Mouse (Mus musculus) lung, embryonic 15.5 days (tissue): Measurements from ENCODE around the gene Kit. TPM values are rescaled to one million over a fixed set of nuclear protein-coding genes. Genes with fewer than 3 reads are reported as not detected.

Experiments
- ATAC-seq: fragments of 200-750 bp; cut with Nextera tagmentation; 2 replicates; pipeline ENCODE4 v1.8.0; 2017; ENCODE audit warnings: moderate number of reproducible peaks, borderline replicate concordance; ENCODE audit not compliant: low FRiP score, low TSS enrichment; ENCODE audit errors: extremely low read depth
- H3K27ac ChIP-seq: fragments of 300-500 bp; sonication (generic); 2 replicates; pipeline ENCODE4 v1.5.1; 2015; ENCODE audit warnings: moderate library complexity, mild to moderate bottlenecking, inconsistent platforms
- H3K27me3 ChIP-seq: fragments of 300-500 bp; sonication (generic); 2 replicates; pipeline ENCODE4 v1.6.1; 2015; ENCODE audit warnings: inconsistent platforms
- H3K36me3 ChIP-seq: fragments of 300-500 bp; sonication (generic); 2 replicates; pipeline ENCODE4 v1.6.1; 2015; ENCODE audit warnings: inconsistent platforms
- H3K4me1 ChIP-seq: fragments of 300-500 bp; sonication (generic); 2 replicates; pipeline ENCODE4 v1.6.1; 2015; ENCODE audit warnings: inconsistent platforms
- H3K4me2 ChIP-seq: fragments of 300-500 bp; sonication (generic); 2 replicates; pipeline ENCODE4 v1.6.1; 2015; ENCODE audit warnings: inconsistent platforms, mild to moderate bottlenecking, moderate library complexity
- H3K4me3 ChIP-seq: fragments of 300-500 bp; sonication (generic); 2 replicates; pipeline ENCODE4 v1.5.1; 2015; ENCODE audit warnings: mild to moderate bottlenecking, inconsistent platforms
- H3K9ac ChIP-seq: fragments of 300-500 bp; sonication (generic); 2 replicates; pipeline ENCODE4 v1.6.1; 2015; ENCODE audit warnings: inconsistent platforms
- H3K9me3 ChIP-seq: fragments of 300-500 bp; sonication (generic); 2 replicates; pipeline ENCODE4 v1.6.1; 2016; ENCODE audit warnings: inconsistent platforms
- WGBS: fragments of 180-500 bp; shearing (Covaris S2); methylation state at CpG from one replicate; pipeline ENCODE4 v1.1.7; 2015; 5-methylcytosine and 5-hydroxymethylcytosine counted together
- polyA plus RNA-seq: library from polyadenylated mRNA; unstranded; fragments of >200 nt; fragmentation: Nextera tagmentation; extraction: Ambion mirVana; gene quantifications from 2 replicates; pipeline ENCODE4 v1.2.1, GENCODE M21; 2015

Kit gene
- polyA plus RNA-seq, 1 experiment from 2014 or later = 43.7 TPM

DNA sequence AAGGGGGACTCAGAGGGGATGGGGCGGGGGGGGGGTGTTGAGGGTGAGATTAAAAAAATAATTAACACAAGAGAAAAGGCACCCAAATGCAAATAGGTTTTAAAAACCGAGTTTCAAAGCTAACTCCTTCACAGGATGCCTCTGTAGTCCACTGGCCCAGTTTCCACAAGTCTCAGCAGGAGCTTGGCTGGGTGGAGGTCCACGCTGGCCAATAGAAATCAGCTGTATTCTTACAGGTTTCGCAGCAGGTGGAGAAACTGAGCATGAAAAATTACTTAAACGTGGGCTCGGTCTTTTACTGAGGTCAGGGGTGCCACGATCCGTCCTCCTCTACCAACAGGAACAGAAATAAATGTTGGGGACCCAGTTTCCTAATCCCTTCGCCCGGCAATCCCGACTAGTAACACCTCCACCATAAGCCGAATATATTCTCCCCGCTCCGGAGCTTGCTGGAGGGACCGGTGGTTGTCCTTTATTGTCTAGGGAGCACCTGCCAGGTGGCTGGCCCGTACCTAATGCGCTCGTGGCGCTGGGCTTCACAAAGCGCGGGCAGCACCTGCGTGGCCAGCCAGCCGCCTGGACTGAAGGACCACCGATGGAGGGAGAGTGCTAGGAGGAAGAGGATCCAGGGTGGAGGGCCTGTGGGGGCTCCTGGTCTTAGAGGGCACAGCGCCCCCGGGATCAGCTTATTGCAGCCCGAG is 415 bp upstream of the Kit start:
- H3K4me2 ChIP-seq = peak overlapping the region; percentile 94
- no peaks in the 10 kb centered on the region for H3K9me3 ChIP-seq
- peak; percentile 24; the same call in 1 of the 2 replicates for ATAC-seq
- H3K4me1 ChIP-seq = peaks cover 20% of the 10 kb centered on the region
- H3K27ac ChIP-seq = no peak overlapping the region
- H3K36me3 ChIP-seq = no peaks in the 10 kb centered on the region
- H3K4me3 ChIP-seq = peak overlapping the region; percentile 52
- H3K27me3 ChIP-seq = peaks cover 47% of the 10 kb centered on the region; the same call in 1 of the 2 replicates
- H3K9ac ChIP-seq = peak overlapping the region; percentile 54; the same call in 1 of the 2 replicates
- WGBS = 4% methylated on average over 27 of the region's 27 CpGs

DNA sequence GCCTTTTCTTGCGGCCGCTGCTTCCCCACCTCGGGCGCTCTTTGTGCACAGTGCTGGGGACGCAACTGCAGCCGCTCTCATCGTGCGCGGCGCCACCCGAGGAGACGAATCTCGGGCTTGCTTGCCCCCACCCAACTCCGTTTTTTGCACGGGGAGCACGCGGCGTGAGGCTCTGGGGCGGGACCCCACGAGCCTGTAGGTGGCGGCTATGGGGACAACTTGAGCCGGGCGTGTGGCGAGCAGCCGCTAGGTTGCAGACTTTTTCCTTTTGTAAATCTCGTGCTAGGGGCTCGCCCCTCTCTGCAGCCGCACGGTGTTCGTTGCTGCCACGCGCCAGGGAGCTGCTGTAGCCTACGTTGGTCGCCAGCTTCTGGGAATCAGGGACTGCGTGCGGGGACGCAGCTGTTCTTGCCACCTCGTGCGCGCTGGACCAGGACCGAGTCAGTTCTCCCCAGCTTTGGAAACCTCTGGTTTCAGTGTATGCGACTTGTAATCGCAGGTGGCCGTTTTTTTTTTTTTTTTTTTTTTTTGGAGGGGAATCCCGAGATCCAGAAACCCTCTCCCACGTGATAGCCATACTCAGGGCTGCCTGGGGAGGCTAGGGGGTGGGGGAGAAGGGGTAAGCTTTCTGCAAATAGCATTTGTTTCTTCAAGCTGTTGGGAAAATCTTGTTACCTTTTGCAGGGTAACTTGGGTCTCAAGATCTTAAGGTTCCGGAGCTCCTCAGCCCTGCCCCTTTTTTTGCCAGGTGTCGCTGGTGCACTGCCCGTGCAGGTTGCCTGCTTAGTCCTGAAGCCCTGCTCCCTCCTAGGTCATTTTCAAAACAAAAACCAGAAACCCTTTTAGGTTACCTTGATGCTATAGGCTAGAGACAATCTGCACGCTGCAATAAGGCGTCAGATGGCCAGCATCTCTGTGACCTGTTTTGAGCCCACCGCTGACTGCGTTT is 1.1 kb downstream of the Kit start:
- Histone ChIP-seq H3K36me3 (no peaks in the 10 kb centered on the region), H3K27me3 (peaks cover 52% of the 10 kb centered on the region; the same call in 1 of the 2 replicates), H3K27ac (peak overlapping the region; percentile 46; the same call in 1 of the 2 replicates), H3K4me3 (peak overlapping the region; percentile 52), H3K9me3 (no peaks in the 10 kb centered on the region), H3K4me2 (peak overlapping the region; percentile 94), H3K9ac (peak overlapping the region; percentile 54), H3K4me1 (peaks cover 23% of the 10 kb centered on the region)
- ATAC-seq = peak; percentile 73; the same call in 1 of the 2 replicates
- 1% methylated on average over 51 of the region's 53 CpGs for WGBS

DNA sequence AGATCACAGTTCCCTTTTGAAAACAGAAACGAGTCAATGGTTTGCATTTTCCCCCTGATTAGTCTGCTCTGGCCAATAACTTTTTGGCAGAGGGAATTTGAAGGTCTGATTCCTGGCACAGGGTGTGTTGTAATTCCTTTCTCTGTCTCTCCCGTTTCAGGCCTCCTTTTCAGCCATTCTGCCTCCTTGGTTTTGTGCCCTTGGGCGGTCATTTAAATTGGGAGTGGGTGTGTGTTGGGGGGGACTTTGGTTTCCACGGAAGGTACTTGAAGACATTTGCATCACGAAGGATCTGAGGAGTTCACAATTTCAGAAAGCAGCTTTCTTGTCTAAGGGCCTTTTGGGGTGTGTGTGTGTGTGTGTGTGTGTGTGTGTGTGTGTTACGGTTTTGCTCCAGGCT is 2.0 kb downstream of the Kit start:
- Histone ChIP-seq H3K4me1 (peaks cover 23% of the 10 kb centered on the region), H3K4me2 (peak overlapping the region; percentile 94), H3K27me3 (peaks cover 49% of the 10 kb centered on the region; the same call in 1 of the 2 replicates), H3K9ac (0 out of 2 replicates have a peak overlapping the region, but pooled peaks have one; percentile 54), H3K9me3 (no peaks in the 10 kb centered on the region), H3K27ac (no peak overlapping the region), H3K36me3 (no peaks in the 10 kb centered on the region), H3K4me3 (peak overlapping the region; percentile 52)
- WGBS = 36% methylated on average over 6 of the region's 6 CpGs
- ATAC-seq = no peak

DNA sequence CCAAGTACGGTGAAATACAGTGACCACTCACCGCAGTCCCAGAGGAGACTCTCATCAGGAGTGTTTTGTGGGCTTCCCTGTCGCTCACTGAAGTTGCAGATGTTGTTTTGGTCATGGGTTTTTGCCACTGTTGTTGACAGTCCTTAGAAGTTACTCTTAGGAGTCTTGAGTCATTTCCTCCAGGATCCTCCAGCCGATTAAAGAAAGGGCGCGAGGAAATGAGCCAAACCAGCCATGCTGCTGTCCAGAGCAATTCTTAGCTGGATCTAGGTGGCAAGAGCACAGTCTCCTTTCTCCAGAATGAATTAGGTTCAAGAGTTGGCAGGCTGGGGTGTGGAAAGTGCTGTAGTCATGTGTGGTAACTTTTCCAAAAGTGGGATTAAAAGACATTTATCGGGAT is 3.4 kb downstream of the Kit start:
- H3K4me3 ChIP-seq = peak overlapping the region; percentile 52; the same call in 1 of the 2 replicates
- peaks cover 23% of the 10 kb centered on the region for H3K4me1 ChIP-seq
- H3K27ac ChIP-seq = no peak overlapping the region
- peak overlapping the region; percentile 94 for H3K4me2 ChIP-seq
- H3K9me3 ChIP-seq = no peaks in the 10 kb centered on the region
- H3K36me3 ChIP-seq = no peaks in the 10 kb centered on the region
- 60% methylated on average over 7 of the region's 7 CpGs for WGBS
- H3K27me3 ChIP-seq = peaks cover 49% of the 10 kb centered on the region; the same call in 1 of the 2 replicates
- no peak for ATAC-seq
- no peak overlapping the region for H3K9ac ChIP-seq

DNA sequence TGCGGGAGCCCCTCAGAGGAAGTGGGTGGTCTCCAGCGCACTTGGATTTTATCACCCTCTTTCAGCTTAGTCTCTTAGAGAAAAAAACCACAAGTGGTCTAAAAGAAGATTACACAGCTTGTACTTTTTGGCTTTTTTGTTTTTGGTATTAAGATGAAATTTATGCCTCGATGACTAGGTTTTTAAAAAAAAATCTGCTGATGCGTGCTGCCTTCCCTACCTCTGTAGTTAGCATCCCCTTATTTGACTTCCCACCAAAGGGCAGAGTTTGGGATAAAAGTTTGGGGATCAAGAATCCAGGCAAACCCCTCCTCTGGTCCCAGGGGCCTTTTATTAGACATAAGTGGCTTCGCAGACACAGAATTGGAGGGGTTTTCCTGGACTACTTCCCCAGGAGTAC is 4.5 kb downstream of the Kit start:
- Histone ChIP-seq H3K27ac (no peak overlapping the region), H3K4me3 (no peak overlapping the region), H3K27me3 (peaks cover 42% of the 10 kb centered on the region; the same call in 1 of the 2 replicates), H3K4me1 (peaks cover 23% of the 10 kb centered on the region), H3K36me3 (no peaks in the 10 kb centered on the region), H3K9me3 (no peaks in the 10 kb centered on the region), H3K4me2 (no peak overlapping the region), H3K9ac (no peak overlapping the region)
- ATAC-seq = no peak
- 85% methylated on average over 5 of the region's 5 CpGs for WGBS

DNA sequence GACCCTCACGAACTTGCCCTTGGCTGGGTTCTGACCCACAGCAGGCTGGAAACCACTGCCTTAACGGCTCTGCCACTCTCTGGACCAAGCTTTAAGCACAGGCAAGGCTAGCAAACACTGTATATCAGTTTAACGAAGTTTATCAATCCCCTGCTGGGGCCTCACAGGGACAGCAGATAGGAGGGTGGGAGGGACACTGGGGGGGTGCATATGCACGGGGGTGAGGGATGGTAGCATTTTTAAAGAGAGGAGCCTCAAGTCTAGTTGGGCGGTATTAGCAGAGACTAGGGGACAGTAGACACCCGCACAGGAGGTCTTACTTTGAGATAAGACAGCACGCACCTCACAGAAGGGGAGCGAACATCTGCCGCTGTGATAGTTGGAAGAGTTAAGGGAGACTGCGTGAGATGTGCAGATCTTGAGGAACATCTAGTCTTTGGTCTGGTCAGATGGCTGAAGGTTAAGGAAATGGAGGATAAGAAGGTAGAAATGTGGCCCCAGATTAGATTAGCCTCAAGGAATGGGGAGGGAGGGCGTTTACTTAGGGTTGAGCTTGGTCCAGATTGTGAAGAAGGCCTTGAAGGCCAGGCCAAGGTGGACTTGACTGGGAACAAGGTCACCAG is 5.0 kb downstream of the Kit start:
- H3K9ac ChIP-seq = no peak overlapping the region
- H3K4me3 ChIP-seq = no peak overlapping the region
- no peaks in the 10 kb centered on the region for H3K9me3 ChIP-seq
- H3K4me1 ChIP-seq = peaks cover 19% of the 10 kb centered on the region
- H3K27ac ChIP-seq = no peak overlapping the region
- WGBS = 67% methylated on average over 11 of the region's 11 CpGs
- no peaks in the 10 kb centered on the region for H3K36me3 ChIP-seq
- ATAC-seq = no peak
- H3K27me3 ChIP-seq = peaks cover 37% of the 10 kb centered on the region; the same call in 1 of the 2 replicates
- H3K4me2 ChIP-seq = no peak overlapping the region

DNA sequence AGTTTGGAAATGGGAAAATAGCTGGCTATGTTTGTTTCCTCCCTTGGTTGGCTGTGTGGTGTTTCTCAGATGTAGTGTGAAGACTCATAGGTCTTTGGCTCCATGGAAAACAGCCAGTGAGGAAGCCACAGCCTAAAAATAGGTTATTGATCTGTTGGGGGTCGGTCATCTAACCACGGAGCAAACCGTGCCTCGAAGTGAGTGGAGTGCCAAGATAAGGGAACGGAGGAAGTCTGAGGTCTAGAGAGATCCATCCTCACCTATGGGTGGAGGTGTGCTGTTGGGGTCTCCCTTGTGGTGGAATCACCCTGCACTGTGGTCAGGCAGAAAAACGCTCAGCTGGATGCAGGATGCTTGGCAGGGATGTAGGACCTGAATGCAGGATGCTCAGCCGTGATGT is 7.2 kb downstream of the Kit start:
- WGBS = 86% methylated on average over 7 of the region's 7 CpGs
- H3K9ac ChIP-seq = no peak overlapping the region
- H3K36me3 ChIP-seq = no peaks in the 10 kb centered on the region
- no peak overlapping the region for H3K4me2 ChIP-seq
- no peak overlapping the region for H3K27ac ChIP-seq
- no peak overlapping the region for H3K4me3 ChIP-seq
- no peak for ATAC-seq
- peaks cover 19% of the 10 kb centered on the region; the same call in 1 of the 2 replicates for H3K27me3 ChIP-seq
- H3K9me3 ChIP-seq = no peaks in the 10 kb centered on the region
- H3K4me1 ChIP-seq = 0 out of 2 replicates have a peak, but pooled peaks cover 3% of the 10 kb centered on the region

DNA sequence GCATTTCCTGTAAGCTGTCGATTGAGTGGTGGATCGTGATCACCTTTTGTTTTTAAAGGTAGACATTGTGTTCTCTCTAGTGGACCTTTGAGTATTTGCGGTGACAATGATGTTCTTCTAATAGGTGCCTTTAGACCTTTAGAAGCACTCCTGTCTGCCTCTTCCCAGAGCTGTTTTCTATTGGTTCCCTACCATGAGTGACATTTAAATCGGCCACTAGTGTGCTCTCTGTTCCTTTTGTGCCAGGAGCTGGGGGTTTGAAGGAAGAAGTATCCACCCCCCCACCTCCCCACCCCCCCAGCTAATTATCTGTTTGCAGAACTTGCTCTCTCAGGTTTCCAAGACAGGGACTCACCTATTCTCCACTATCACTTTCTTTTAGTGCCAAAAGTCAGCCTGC is 13.1 kb downstream of the Kit start:
- Histone ChIP-seq H3K27ac (no peak overlapping the region), H3K4me2 (no peak overlapping the region), H3K36me3 (no peaks in the 10 kb centered on the region), H3K4me3 (no peak overlapping the region), H3K9me3 (no peaks in the 10 kb centered on the region), H3K27me3 (no peaks in the 10 kb centered on the region), H3K9ac (no peak overlapping the region), H3K4me1 (no peaks in the 10 kb centered on the region)
- WGBS = 82% methylated on average over 4 of the region's 4 CpGs
- ATAC-seq = no peak

DNA sequence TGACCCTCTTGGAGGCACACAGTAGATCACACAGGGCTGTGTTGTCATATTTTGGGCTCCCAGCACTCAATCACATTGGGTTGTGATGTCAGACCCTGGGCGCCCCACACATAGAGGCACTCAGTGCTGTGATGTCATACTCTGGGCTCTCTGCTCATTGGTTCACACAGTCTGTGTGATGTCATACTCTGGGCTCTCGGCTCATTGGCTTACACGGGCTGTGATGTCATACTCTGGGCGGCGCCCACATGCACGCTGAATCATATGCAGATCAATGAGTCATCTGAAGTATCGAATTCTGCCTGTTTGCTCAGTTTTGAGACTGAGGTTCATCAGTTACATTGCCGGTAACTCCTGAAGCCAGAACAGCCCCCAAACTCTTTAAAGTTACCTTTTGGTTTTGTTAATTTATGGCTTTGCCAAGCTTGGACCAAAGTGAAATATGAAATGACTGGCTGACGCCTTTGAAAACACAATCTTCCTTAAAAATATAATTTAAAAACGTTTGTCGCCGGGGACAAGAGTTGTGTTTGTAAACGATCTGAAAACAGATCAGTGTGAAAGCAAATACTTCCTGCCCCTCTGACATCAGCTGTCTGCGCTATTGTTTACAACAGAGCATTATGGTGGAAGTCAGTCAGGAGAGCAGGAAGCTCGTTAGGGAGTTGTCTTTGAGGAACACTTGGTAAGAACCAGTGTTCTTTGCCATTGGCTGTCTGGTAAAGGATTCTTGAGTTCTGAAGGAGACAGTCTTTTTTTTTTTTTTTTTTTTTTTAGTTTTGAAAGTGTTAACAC is 15.0 kb downstream of the Kit start:
- no peaks in the 10 kb centered on the region for H3K27me3 ChIP-seq
- no peak overlapping the region for H3K27ac ChIP-seq
- 0 out of 2 replicates have a peak, but pooled peaks have one; percentile 35 for ATAC-seq
- H3K9ac ChIP-seq = no peak overlapping the region
- H3K4me1 ChIP-seq = no peaks in the 10 kb centered on the region
- H3K4me3 ChIP-seq = no peak overlapping the region
- H3K9me3 ChIP-seq = no peaks in the 10 kb centered on the region
- no peaks in the 10 kb centered on the region for H3K36me3 ChIP-seq
- 66% methylated on average over 15 of the region's 15 CpGs for WGBS
- H3K4me2 ChIP-seq = no peak overlapping the region

DNA sequence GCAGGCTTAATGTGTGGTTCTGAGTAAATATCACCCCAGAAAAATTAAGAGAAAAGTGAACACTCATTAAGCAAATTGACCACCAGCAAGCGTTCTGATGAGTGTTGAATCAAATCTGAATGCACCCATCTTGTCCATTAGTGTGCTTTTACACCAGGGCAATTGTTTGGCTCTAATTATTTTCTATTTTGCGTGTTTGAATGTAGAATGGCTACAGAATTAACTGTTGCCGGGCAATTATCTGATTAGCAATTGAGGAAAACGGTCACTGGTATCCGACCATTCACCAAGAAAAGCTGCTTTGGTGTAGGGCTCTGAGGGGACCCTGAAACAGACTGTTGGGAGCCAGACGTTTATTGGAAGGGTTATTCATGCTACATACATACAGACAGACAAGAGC is 16.2 kb downstream of the Kit start:
- Histone ChIP-seq H3K27me3 (no peaks in the 10 kb centered on the region), H3K4me1 (peaks cover under 1% of the 10 kb centered on the region; the same call in 1 of the 2 replicates), H3K27ac (no peak overlapping the region), H3K4me3 (no peak overlapping the region), H3K9ac (no peak overlapping the region), H3K9me3 (no peaks in the 10 kb centered on the region), H3K36me3 (no peaks in the 10 kb centered on the region), H3K4me2 (no peak overlapping the region)
- WGBS = 69% methylated on average over 6 of the region's 6 CpGs
- ATAC-seq = no peak

DNA sequence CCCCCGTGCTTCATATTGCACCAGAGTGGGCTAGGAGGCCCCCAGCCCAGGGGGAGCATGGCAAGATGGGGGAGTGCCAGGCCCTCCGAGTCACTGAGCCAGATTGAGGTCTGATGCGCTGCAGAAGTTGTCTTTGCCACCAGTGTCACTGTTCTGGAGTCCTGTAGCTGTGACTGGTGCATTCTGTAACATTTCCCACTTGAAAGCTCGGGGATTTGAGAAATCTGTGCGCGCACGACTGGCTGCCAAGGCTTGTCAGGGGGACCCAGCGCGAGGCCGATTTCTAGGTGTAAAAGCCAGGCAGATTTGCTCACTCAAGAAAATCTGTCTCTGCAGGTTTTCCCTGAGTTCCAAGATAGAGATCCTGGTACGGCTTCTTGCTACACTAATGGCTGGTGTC is 16.9 kb downstream of the Kit start:
- Histone ChIP-seq H3K27me3 (no peaks in the 10 kb centered on the region), H3K27ac (no peak overlapping the region), H3K4me1 (peaks cover 4% of the 10 kb centered on the region; the same call in 1 of the 2 replicates), H3K4me3 (no peak overlapping the region), H3K36me3 (no peaks in the 10 kb centered on the region), H3K4me2 (no peak overlapping the region), H3K9me3 (no peaks in the 10 kb centered on the region), H3K9ac (no peak overlapping the region)
- ATAC-seq = no peak
- 81% methylated on average over 11 of the region's 11 CpGs for WGBS
